Mouse (Mus musculus): Measurements from ENCODE around the gene Setd6.

DNA sequence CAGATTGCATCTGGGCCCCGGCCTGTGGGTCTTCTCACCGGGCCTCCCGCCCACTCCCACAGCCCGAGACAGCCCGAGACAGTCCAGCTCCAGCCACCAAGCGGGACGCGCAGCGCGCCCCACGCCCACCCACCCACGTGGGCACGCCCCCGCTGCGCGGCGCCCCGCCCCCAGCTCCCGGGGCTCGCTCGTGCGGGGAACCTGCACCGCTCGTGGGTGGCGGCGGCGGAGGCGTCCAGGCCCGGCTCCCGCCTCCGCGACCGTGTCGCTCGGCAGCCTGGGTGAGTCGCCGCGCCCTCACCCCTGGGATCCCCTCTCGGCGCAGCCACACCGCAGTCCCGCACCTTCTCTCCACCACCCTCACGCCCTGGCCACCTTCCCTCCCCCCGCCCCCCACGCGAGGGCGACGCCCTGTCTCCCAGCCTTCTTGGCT lies 38.1 kb upstream of the Setd6 start:
- no peak for TF ChIP-seq POLR2A (IDR thresholded peaks at IDR 0.05; ENCODE audit: low read depth, low read length)
- TF ChIP-seq CTCF (IDR thresholded peaks at IDR 0.05; ENCODE audit: extremely low read depth, insufficient read depth, insufficient read length, insufficient replicate concordance), result no peak

All from spleen, adult 2 months (tissue).